Mouse (Mus musculus): Measurements from ENCODE around the gene Msantd2. TPM values are rescaled to one million over a fixed set of nuclear protein-coding genes. Genes with fewer than 3 reads are reported as not detected.
A peak's percentile ranks its signal among the peaks of the same experiment; 100 is the strongest.

Gene Msantd2
- total and polyA plus RNA-seq, 2 experiments from 2014 or later, result 19.5 to 43.3 TPM

DNA sequence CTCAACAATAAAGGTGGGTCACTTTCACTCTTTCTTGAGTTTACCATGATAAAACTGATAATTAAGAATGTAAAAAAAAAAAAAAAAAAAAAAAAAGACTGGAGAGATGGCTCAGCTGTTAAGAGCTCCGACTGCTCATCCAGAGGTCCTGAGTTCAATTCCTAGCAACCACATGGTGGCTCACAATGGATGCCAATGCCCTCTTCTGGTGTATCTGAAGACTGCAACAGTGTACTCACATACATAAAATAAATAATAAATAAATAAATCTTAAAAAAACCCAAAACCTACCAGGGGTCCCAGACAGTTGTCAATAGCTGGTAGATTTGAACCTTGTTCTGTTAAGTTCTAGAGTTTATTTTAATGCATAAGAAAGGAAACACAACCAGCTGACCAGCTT lies 57.8 kb downstream of the Msantd2 start:
- H3K36me3 ChIP-seq (ENCODE audit: insufficient read depth), result no peaks in the 10 kb centered on the region
- peaks cover 18% of the 10 kb centered on the region for H3K27me3 ChIP-seq (ENCODE audit: insufficient read depth, low read length)
- WGBS, result 75% methylated on average over 1 of the region's 1 CpGs
- no peak overlapping the region for H3K4me3 ChIP-seq (ENCODE audit: low read depth, low read length)
- H3K27ac ChIP-seq (ENCODE audit: low read depth, low read length), result no peak overlapping the region
- H3K9ac ChIP-seq, result no peak overlapping the region
- no peak for ATAC-seq
- no peaks in the 10 kb centered on the region for H3K4me1 ChIP-seq (ENCODE audit: insufficient read depth)
- H3K9me3 ChIP-seq (ENCODE audit: low read length), result no peaks in the 10 kb centered on the region
- no peak overlapping the region for H3K4me2 ChIP-seq (ENCODE audit: low read depth)
- no peak for DNase-seq
- 0 out of 2 replicates have a peak, but pooled peaks have one; percentile 15 for TF ChIP-seq CTCF (IDR thresholded peaks at IDR 0.05; ENCODE audit: low read depth)

DNA sequence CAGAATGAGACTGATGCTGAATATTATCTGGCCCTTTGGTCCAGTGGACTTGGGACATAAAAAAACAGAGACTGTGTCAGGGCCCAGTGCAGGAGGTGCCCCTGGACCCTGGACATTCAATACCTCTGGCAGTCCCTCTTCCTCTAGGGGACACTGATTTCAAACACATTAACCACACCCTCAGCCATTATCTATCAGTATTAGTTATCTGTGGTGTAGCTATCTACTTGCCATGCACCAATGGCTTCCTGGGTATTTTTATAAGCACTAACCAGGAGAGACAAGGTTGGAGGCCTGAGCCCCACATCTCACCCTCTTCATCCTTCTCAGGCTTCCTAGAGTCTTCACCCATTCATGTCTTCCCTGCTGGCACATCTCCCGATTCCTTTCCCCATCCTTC lies 61.3 kb downstream of the Msantd2 start:
- Histone ChIP-seq H3K27me3 (ENCODE audit: insufficient read depth, low read length) (peaks cover 17% of the 10 kb centered on the region), H3K4me3 (ENCODE audit: low read depth, low read length) (0 out of 2 replicates have a peak overlapping the region, but pooled peaks have one; percentile 1), H3K27ac (ENCODE audit: low read depth, low read length) (no peak overlapping the region), H3K9me3 (ENCODE audit: low read length) (no peaks in the 10 kb centered on the region), H3K4me2 (ENCODE audit: low read depth) (peak overlapping the region; percentile 95; the same call in 1 of the 2 replicates), H3K9ac (no peak overlapping the region), H3K36me3 (ENCODE audit: insufficient read depth) (no peaks in the 10 kb centered on the region), H3K4me1 (ENCODE audit: insufficient read depth) (peaks cover 10% of the 10 kb centered on the region; the same call in 1 of the 2 replicates)
- ATAC-seq (no peak), DNase-seq (no peak)
- TF ChIP-seq CTCF (IDR thresholded peaks at IDR 0.05; ENCODE audit: low read depth), result no peak
- WGBS, result 56% methylated on average over 1 of the region's 1 CpGs

DNA sequence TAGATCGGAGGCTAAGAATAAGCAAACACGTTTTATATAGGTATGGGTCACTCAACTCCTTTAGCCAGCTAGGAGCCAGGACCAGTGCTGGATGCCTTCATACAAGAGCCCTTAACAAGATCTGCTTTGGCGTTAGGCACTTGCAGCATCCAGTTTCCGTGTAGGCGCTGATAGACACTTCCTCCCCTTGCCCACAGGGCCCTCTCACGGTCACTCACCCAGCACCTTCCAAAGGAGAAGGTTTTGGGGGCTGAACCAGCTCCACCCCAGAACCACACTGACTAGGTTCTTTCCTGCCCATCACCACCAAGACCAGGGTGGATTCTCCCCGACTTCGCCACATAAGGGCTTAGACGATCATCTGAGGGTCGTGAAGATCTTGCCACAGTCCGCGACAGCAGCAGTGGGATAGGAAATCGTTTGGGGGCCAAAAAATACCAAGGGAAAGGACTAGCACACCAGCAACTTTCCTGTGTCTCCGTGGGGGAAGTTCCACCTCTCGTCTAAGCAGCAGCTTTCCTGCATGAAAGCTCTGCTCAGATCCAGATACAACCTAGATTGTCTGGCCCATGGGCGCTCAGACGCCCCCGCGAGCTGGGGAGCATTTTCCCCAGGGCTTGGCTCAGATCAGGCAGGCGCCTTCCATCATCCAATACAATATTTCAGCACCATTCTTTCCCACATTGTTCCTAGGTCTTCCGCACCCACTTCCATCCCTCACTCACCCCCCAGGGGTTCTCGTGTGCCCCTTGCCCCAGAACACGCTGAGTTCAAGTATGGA lies 62.8 kb downstream of the Msantd2 start:
- ATAC-seq, result peak; percentile 5; the same call in 1 of the 2 replicates
- Histone ChIP-seq H3K27ac (ENCODE audit: low read depth, low read length) (no peak overlapping the region), H3K4me2 (ENCODE audit: low read depth) (peak overlapping the region; percentile 95), H3K9me3 (ENCODE audit: low read length) (no peaks in the 10 kb centered on the region), H3K9ac (peak overlapping the region; percentile 58), H3K27me3 (ENCODE audit: insufficient read depth, low read length) (peaks cover 9% of the 10 kb centered on the region), H3K4me3 (ENCODE audit: low read depth, low read length) (peak overlapping the region; percentile 48), H3K4me1 (ENCODE audit: insufficient read depth) (peaks cover 10% of the 10 kb centered on the region; the same call in 1 of the 2 replicates), H3K36me3 (ENCODE audit: insufficient read depth) (no peaks in the 10 kb centered on the region)
- TF ChIP-seq CTCF (IDR thresholded peaks at IDR 0.05; ENCODE audit: low read depth), result no peak
- WGBS, result 4% methylated on average over 23 of the region's 23 CpGs
- no peak for DNase-seq

DNA sequence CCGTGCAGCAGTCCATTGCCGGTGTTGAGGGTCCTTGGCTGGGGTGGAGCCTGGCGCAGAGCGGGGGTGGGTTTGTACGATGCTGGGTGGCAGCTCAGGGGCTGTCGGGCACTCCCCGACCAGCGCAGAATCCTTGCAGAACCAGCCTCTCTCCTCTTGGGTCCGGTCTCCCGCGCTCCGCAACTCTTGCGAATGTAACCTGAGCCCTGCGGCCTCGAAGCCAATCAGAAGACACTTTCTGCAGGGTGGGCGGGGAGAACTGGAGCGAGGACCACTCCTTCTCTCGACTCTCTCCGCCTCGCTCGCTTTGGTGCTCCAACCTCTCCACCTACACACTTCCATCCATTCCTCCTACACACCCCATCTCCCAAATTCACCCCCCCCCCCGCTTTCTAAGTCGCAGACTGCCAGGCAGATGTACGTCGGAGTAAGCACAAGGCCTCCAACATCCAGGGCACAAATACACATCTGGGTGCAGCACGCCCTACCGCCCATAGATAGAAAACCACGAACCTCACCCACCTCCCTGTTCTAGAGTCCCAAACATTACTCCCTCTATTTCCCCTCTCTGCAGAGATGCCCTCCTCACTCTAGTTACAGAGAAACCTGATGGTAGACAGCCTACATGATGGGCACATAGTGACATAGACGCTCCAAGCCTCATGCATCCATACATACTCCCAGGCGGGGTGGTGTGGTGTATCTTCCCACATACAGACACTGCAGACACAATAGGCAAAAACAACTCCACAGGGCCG lies 63.6 kb downstream of the Msantd2 start, which contains the start of gene Nrgn:
Gene Nrgn (minus strand): TSS at position 369 of the 758 bp plus-strand sequence.
- 4% methylated on average over 31 of the region's 31 CpGs for WGBS
- Histone ChIP-seq H3K4me3 (ENCODE audit: low read depth, low read length) (peak within 1 kb of the TSS; percentile 48), H3K27ac (ENCODE audit: low read depth, low read length) (no peak within 1 kb of the TSS), H3K27me3 (ENCODE audit: insufficient read depth, low read length) (peaks cover 9% of the 10 kb centered on the region), H3K4me2 (ENCODE audit: low read depth) (peak within 1 kb of the TSS; percentile 95), H3K9ac (peak within 1 kb of the TSS; percentile 58), H3K4me1 (ENCODE audit: insufficient read depth) (peaks cover 10% of the 10 kb centered on the region; the same call in 1 of the 2 replicates), H3K9me3 (ENCODE audit: low read length) (no peaks in the 10 kb centered on the region), H3K36me3 (ENCODE audit: insufficient read depth) (no peaks in the 10 kb centered on the region)
- ATAC-seq (peak; percentile 85), DNase-seq (peak; percentile 81)
- no peak for TF ChIP-seq CTCF (IDR thresholded peaks at IDR 0.05; ENCODE audit: low read depth)

DNA sequence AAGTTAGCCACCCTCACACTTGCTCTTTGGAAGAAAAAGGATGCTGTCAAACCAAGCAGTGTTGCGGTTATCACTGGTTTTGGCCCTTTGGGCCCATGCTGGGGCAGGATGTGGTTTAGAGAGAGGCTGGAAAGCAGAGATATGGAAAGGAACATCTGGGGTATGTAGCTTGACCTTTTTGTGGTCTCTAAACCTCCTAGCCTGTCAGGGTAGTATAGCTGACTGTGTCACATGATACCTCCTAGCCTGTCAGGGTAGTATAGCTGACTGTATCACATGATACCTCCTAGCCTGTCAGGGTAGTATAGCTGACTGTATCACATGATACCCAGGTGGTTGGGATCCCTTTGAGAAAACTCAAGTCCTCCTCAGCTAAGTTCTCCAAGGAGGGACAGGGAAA lies 65.2 kb downstream of the Msantd2 start:
- no peak overlapping the region for H3K4me3 ChIP-seq (ENCODE audit: low read depth, low read length)
- H3K27me3 ChIP-seq (ENCODE audit: insufficient read depth, low read length), result peaks cover 9% of the 10 kb centered on the region
- no peak overlapping the region for H3K4me2 ChIP-seq (ENCODE audit: low read depth)
- no peak for ATAC-seq
- H3K36me3 ChIP-seq (ENCODE audit: insufficient read depth), result no peaks in the 10 kb centered on the region
- H3K9me3 ChIP-seq (ENCODE audit: low read length), result no peaks in the 10 kb centered on the region
- H3K4me1 ChIP-seq (ENCODE audit: insufficient read depth), result peaks cover 10% of the 10 kb centered on the region; the same call in 1 of the 2 replicates
- DNase-seq, result no peak
- no peak overlapping the region for H3K27ac ChIP-seq (ENCODE audit: low read depth, low read length)
- no peak overlapping the region for H3K9ac ChIP-seq
- no peak for TF ChIP-seq CTCF (IDR thresholded peaks at IDR 0.05; ENCODE audit: low read depth)
- 96% methylated on average over 1 of the region's 1 CpGs for WGBS

DNA sequence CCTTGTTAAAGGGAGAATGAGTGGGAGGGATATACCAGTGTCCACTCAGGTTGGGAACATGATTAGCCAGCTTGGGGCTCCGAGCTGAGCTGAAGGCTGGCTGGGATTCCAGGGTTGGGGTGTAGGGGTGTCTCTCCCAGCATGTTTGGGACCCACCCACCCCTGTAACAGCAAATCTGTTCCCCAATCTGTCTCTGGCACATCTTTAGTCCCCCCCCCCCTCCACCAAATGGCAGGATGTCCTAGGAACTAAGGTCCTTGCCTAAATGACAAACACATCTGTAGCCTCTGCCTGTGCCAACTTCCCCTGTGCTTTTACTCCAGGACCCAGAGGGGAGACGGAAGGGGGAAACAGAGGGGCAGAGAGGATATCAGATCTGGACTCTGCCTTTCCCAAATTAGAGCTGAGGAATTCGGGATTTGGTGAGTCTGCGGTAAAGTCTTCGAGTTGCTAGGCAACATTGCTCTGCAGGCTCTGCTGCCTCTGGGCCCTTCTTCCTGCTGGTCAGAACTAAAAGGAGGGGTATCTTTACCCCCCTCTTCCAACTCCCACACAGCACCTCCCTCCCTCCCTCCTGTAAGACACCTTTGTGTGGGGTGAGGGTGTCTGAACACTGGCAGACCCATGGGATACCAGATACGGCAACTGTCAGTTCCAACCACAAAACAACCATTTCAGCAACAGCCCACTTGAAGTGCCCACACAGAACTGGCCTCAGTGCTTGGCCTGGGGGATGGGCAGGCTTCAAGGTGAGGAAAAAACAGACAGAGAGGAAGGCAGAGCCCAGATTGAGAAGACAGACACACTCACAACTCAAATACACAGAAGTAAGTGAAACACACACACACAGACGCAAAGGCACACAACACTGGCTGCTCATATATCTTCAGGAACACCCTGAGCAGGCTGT lies 66.0 kb downstream of the Msantd2 start, which contains the start of gene Siae:
Gene Siae (plus strand): TSS at position 861 of the 911 bp plus-strand sequence.
- no peak for TF ChIP-seq CTCF (IDR thresholded peaks at IDR 0.05; ENCODE audit: low read depth)
- DNase-seq, result peak; percentile 67

More for the DNA sequence above, 66.0 kb downstream of the Msantd2 start, which contains the start of gene Siae:
- Histone ChIP-seq H3K9me3 (ENCODE audit: low read length) (no peaks in the 10 kb centered on the region), H3K4me3 (ENCODE audit: low read depth, low read length) (no peak within 1 kb of the TSS), H3K4me1 (ENCODE audit: insufficient read depth) (peaks cover 10% of the 10 kb centered on the region; the same call in 1 of the 2 replicates), H3K36me3 (ENCODE audit: insufficient read depth) (no peaks in the 10 kb centered on the region), H3K4me2 (ENCODE audit: low read depth) (peak within 1 kb of the TSS; percentile 5; the same call in 1 of the 2 replicates), H3K27ac (ENCODE audit: low read depth, low read length) (peak within 1 kb of the TSS; percentile 15; the same call in 1 of the 2 replicates), H3K27me3 (ENCODE audit: insufficient read depth, low read length) (peaks cover 9% of the 10 kb centered on the region), H3K9ac (0 out of 2 replicates have a peak within 1 kb of the TSS, but pooled peaks have one; percentile 1)
- peak; percentile 39 for ATAC-seq
- 18% methylated on average over 7 of the region's 7 CpGs for WGBS

Measured in forebrain, postnatal 0 days (tissue).